Mouse (Mus musculus): ENCODE measurements around the gene Ccdc124. TPM values are rescaled to one million over a fixed set of nuclear protein-coding genes. Genes with fewer than 3 reads are reported as not detected.
"Not testable (repeated sequence)": the region's sequence is repeated elsewhere in the genome, so short reads cannot be mapped to it uniquely, and the experiment has no call there.

Ccdc124 gene
- polyA plus RNA-seq, 1 experiment, result 31.1 TPM

GRCm38 (mm10) chr8:70896316-70897020 is 22.7 kb upstream of the Ccdc124 start:
- TF ChIP-seq CTCF (IDR thresholded peaks at IDR 0.05; ENCODE audit: borderline replicate concordance, insufficient read depth, low read length) (no peak), POLR2A (IDR thresholded peaks at IDR 0.05; ENCODE audit: low read depth, low read length) (peak; percentile 19; the same call in 1 of the 2 replicates)
- H3K4me3 ChIP-seq (ENCODE audit: insufficient read depth, low read length), result peak overlapping the region; percentile 93
- peak overlapping the region; percentile 35; the same call in 1 of the 2 replicates for H3K27ac ChIP-seq (ENCODE audit: insufficient read depth, low read length)
- H3K4me1 ChIP-seq (ENCODE audit: control insufficient read depth, insufficient read depth, low read length), result 0 out of 2 replicates have a peak, but pooled peaks cover 5% of the 10 kb centered on the region

GRCm38 (mm10) chr8:70895571-70896259 is 22.0 kb upstream of the Ccdc124 start:
- H3K27ac ChIP-seq (ENCODE audit: insufficient read depth, low read length); H3K4me1 ChIP-seq (ENCODE audit: control insufficient read depth, insufficient read depth, low read length): not testable (repeated sequence)
- peak overlapping the region; percentile 93 for H3K4me3 ChIP-seq (ENCODE audit: insufficient read depth, low read length)

- no peak for TF ChIP-seq CTCF (IDR thresholded peaks at IDR 0.05; ENCODE audit: borderline replicate concordance, insufficient read depth, low read length)
- TF ChIP-seq POLR2A (IDR thresholded peaks at IDR 0.05; ENCODE audit: low read depth, low read length), result no peak
- H3K4me3 ChIP-seq (ENCODE audit: insufficient read depth, low read length), result no peak overlapping the region
- H3K4me1 ChIP-seq (ENCODE audit: control insufficient read depth, insufficient read depth, low read length), result 0 out of 2 replicates have a peak, but pooled peaks cover 5% of the 10 kb centered on the region
- H3K27ac ChIP-seq (ENCODE audit: insufficient read depth, low read length), result no peak overlapping the region
Measured at GRCm38 (mm10) chr8:70894771-70895545, 21.2 kb upstream of the Ccdc124 start.

GRCm38 (mm10) chr8:70894385-70894720 is 20.6 kb upstream of the Ccdc124 start:
- H3K4me3 ChIP-seq (ENCODE audit: insufficient read depth, low read length), result no peak overlapping the region
- TF ChIP-seq CTCF (IDR thresholded peaks at IDR 0.05; ENCODE audit: borderline replicate concordance, insufficient read depth, low read length) (no peak), POLR2A (IDR thresholded peaks at IDR 0.05; ENCODE audit: low read depth, low read length) (no peak)
- H3K4me1 ChIP-seq (ENCODE audit: control insufficient read depth, insufficient read depth, low read length), result 0 out of 2 replicates have a peak, but pooled peaks cover 5% of the 10 kb centered on the region
- H3K27ac ChIP-seq (ENCODE audit: insufficient read depth, low read length), result no peak overlapping the region

GRCm38 (mm10) chr8:70893656-70894384 is 20.1 kb upstream of the Ccdc124 start:
- 0 out of 2 replicates have a peak, but pooled peaks cover 5% of the 10 kb centered on the region for H3K4me1 ChIP-seq (ENCODE audit: control insufficient read depth, insufficient read depth, low read length)
- TF ChIP-seq POLR2A (IDR thresholded peaks at IDR 0.05; ENCODE audit: low read depth, low read length) (peak; percentile 39), CTCF (IDR thresholded peaks at IDR 0.05; ENCODE audit: borderline replicate concordance, insufficient read depth, low read length) (peak; percentile 57; the same call in 1 of the 2 replicates)
- no peak overlapping the region for H3K4me3 ChIP-seq (ENCODE audit: insufficient read depth, low read length)
- no peak overlapping the region for H3K27ac ChIP-seq (ENCODE audit: insufficient read depth, low read length)

- H3K27ac ChIP-seq (ENCODE audit: insufficient read depth, low read length), result no peak overlapping the region
- H3K4me1 ChIP-seq (ENCODE audit: control insufficient read depth, insufficient read depth, low read length), result no peaks in the 10 kb centered on the region
- H3K4me3 ChIP-seq (ENCODE audit: insufficient read depth, low read length), result no peak overlapping the region
- 0 out of 2 replicates have a peak, but pooled peaks have one; percentile 20 for TF ChIP-seq CTCF (IDR thresholded peaks at IDR 0.05; ENCODE audit: borderline replicate concordance, insufficient read depth, low read length)
- peak; percentile 54 for TF ChIP-seq POLR2A (IDR thresholded peaks at IDR 0.05; ENCODE audit: low read depth, low read length)
Measured at GRCm38 (mm10) chr8:70892896-70893655, 19.3 kb upstream of the Ccdc124 start.

- TF ChIP-seq CTCF (IDR thresholded peaks at IDR 0.05; ENCODE audit: borderline replicate concordance, insufficient read depth, low read length), result no peak
- TF ChIP-seq POLR2A (IDR thresholded peaks at IDR 0.05; ENCODE audit: low read depth, low read length), result no peak
- H3K4me1 ChIP-seq (ENCODE audit: control insufficient read depth, insufficient read depth, low read length), result no peaks in the 10 kb centered on the region
- H3K27ac ChIP-seq (ENCODE audit: insufficient read depth, low read length), result no peak within 1 kb of the TSS
- no peak within 1 kb of the TSS for H3K4me3 ChIP-seq (ENCODE audit: insufficient read depth, low read length)
Measured at GRCm38 (mm10) chr8:70892022-70892895, 18.5 kb upstream of the Ccdc124 start, which contains the start of gene Slc5a5. TSS of gene Slc5a5 (minus strand) at chr8:70892757.

- TF ChIP-seq POLR2A (IDR thresholded peaks at IDR 0.05; ENCODE audit: low read depth, low read length), result no peak
- no peak for TF ChIP-seq CTCF (IDR thresholded peaks at IDR 0.05; ENCODE audit: borderline replicate concordance, insufficient read depth, low read length)
- Histone ChIP-seq H3K4me3 (ENCODE audit: insufficient read depth, low read length) (no peak overlapping the region), H3K27ac (ENCODE audit: insufficient read depth, low read length) (no peak overlapping the region), H3K4me1 (ENCODE audit: control insufficient read depth, insufficient read depth, low read length) (no peaks in the 10 kb centered on the region)
Measured at GRCm38 (mm10) chr8:70891356-70891755, 17.6 kb upstream of the Ccdc124 start.

Data from embryonic fibroblast, embryonic 13.5 days (primary cell).